Mouse (Mus musculus): ENCODE results near the gene Serinc5.
"Not testable (repeated sequence)": the region's sequence is repeated elsewhere in the genome, so short reads cannot be mapped to it uniquely, and the experiment has no call there.

The Serinc5 gene

DNA sequence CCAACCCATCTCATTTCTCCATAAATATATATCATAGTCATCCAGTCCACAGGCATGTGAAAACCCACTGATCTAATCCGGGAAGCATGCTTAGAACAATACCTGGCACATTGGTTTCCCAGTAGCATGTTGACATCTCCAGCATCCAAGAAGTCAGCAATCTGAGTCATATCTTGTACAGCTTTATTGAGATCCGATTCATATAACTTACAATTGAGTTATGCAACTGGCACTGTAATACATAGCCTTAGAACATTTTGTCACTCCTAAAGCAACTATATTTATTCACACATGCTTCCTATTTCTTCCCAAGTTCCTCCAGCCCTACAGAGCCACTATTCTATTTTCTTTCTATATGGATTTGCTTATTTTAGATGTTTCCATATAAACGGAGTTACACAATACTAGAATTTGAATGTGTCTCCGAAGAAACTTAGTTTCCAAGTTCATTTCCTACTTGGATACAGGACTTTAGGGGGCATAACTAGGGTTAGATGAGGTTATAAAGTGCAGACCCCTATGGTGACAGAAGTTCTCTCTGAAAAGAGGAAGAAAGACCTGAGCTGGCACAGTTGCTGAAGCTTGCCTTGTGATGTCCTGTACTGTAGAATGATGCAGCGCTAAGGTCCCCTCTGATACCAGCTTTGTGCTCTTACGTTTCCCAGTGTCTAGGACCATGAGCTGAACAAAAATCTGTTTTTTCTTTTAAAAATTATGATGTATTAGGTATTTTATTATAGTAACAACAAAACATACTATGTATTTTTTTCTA, 57.5 kb downstream of the Serinc5 start:
- no peak for DNase-seq

GRCm38 (mm10) chr13:92671727-92672126, 60.8 kb downstream of the Serinc5 start:
- no peak for DNase-seq

- no peak for DNase-seq
These were observed 63.8 kb downstream of the Serinc5 start for GRCm38 (mm10) chr13:92674676-92675075.

DNA sequence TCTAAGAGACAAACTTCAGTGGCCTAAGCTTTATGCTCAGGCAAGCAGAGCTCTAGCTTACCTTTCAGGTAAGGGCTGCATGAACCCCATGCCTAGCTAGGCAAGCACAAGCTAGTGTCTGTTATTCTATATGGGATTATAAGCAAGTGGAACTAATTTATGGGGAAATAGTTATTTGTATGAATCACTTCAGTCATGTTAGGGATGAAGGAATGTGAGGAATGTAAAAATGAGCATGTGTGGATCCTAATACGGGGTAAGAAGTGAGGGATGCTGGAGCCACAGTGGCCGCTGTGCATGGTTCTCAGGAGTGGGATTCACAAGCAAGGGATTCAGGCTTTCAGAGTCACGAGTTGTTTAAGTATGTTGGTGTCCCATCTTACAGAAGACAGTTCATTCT, 64.4 kb downstream of the Serinc5 start:
- DNase-seq: no peak

DNA sequence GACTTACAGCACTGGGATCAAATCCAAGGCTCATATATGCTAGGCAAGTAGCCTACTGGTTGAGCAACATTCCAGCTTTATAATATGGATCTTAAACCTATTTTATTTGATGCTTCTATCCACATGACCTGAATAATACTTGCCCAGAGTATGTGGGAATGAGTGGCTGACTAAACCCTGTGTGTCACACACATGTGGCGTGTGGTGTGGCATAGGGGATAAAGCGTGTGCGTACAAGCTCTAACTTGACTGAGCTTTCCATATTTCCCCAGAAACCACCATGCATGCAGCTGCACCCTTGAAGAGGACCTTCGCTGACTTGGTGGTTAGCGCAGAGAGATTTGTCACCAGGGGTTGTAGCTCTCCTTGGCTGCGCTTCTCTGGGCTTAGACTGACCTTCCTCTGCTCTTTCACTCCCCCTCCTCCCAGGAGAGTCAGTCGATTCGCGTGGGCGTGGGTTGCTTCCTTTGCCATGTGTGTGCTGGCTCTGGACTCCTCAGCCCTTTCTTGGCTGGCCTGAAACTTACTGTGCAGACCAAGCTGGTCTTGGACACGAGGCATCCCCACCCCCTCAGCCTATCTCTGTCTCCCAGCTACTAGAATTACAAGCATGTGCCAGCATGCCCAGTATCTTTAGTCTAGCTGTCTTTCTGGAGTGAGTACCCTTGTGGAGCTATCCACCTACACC, 65.2 kb downstream of the Serinc5 start:
- no peak for DNase-seq

DNA sequence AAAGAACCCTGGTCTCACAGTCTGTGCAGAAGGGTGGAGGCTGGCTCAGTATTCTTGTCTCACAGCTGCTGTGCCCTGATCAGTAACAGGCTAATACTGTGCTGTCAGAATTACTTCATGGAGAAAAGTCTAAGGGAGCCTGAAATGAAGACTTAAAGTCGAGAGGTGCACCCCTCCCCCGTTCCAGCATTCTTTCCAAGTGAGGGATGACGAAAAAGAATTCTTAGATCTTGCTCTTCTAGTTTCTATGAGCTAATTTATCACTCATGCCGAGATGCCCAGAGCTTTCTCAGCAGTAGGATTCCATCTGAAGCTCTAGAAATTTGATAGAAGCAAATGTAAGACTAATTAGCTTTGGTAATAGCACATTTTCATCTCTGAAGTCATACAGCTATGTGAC, 66.8 kb downstream of the Serinc5 start:
- DNase-seq: no peak

DNA sequence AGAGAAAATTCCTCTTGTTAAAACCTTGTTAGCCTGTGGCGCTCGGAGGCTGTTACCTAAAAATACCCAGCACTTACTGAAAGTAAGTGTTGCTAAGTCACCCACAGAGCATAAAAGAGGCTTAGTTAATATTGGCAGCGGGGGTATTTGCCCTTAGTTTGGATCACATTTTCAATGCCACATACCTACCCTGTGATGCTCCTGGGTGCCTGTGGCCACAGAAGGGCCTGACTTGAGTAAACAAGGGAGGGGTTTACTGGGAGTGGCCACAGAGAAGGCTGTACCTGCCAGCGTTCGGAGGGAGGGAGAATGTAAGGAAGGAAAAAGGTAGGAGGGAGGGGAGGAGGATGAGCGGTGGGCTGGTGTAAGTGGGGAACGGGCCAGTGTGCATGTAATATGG, 68.8 kb downstream of the Serinc5 start:
- DNase-seq: no peak

GRCm38 (mm10) chr13:92681541-92681940, 70.7 kb downstream of the Serinc5 start:
- DNase-seq: no peak

DNA sequence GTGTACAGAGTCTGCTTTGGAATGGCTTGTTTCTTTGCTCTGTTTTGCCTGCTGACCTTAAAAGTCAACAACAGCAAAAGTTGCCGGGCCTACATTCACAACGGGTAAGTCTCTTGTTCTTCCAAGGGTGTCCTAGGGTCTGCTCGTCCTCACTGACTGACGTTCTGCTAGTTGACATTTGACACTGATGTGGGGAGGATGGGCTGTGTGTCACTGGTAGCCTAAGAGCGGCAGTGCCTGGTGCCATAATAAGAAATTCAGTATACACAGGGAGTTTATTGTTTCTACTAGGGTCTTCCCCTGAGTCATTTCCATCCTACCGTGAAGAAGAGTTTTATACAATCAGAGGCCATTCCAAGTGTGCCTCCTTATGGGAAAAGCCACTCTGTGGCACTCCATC, 71.9 kb downstream of the Serinc5 start:
- no peak for DNase-seq

DNA sequence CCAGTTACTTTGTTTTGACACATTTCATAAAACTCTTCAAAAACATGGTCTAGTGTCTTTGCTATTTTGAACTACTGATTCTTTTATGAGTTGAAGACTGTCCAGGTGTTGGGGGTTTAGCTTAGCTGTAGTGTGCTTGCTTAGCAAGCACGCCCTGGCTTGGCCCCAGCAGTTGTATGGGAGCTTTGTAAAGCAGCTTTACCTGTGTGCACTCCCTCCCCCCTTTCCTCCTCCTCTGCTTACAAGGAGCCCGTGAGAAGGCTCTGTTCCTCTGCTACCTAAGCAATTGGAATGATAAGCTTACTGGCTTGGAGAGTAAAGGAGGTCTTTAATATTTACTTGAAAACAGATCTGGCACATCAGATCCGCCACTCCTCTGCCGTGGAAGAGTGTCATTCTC, 72.6 kb downstream of the Serinc5 start:
- DNase-seq: no peak

DNA sequence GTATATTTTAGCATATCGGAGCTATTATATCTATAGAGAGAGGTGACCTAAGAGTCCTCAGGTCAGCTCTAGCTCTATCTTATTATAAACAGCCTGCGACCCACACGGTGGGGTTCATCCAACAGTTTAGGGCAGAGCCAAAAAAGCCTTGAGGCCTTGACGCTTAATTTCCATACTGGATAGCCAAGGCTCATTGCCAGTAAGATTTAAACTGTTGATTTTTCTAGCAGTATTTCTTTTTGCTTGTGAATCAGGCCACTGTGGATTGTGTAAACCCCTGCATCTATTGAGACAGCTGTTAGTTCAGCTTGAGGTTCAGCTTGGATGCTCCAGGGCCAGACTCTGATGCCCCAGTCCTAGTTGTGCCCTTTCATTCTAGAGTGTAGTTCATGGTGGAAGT, 73.4 kb downstream of the Serinc5 start:
- no peak for DNase-seq

DNA sequence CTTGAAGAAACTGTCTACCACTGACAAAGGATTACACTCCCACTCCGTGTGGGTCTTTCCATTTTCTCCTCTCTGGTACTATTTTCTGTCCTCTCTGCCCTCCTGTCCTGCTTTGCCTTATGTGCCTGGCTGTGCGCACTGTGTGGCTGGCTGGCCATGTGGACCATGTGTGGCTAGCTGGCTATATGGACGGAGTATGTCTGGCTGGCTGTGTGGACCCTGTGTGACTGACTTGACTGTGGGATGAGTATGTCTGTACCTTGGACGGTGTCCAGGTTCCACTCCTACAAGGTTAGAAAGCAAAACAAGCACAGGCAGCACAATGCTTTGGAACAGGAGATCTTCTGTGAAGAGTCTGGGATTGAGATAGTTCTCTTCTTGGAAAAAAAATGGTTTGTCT, 74.4 kb downstream of the Serinc5 start:
- no peak for DNase-seq

DNA sequence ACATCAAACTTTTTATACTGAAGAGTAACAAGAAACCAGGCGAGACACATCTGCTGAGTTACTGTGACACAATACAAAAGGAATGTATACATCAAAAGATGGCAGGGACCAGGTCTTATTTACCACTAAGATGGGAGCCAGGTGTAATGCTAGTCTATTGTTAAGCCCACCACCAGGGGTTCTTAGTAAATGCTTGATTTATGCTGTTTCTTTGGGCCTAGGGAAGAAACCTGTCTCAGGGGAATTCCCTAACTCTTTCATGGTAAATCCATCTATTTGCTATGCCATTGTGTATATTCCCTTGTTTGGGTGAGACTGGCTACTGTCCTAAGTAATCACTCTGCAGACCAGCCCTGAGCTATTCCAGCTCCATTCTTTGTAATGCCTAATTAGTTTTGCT, 76.3 kb downstream of the Serinc5 start:
- DNase-seq: not testable (repeated sequence)

DNA sequence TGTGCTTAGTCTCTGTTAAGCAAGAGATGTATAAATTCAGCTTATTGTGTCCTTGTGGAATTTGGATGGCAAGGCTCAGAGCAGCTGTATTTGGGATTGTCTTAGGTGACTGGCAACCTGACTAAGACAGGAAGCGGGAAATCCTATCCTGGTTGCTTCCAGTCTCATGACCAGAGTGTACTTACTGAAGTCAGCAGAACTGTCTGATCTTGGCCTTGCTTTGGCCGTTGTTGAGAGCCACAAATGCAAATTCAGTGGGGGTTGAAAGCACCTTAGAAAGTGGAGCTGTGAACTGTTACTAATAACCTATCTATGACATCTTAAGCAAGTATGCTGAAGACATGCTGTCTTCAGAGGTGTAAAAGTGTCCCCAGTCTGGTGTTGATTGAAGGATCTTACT, 78.2 kb downstream of the Serinc5 start:
- no peak for DNase-seq

GRCm38 (mm10) chr13:92693866-92694550, 83.1 kb downstream of the Serinc5 start:
- DNase-seq: no peak

DNA sequence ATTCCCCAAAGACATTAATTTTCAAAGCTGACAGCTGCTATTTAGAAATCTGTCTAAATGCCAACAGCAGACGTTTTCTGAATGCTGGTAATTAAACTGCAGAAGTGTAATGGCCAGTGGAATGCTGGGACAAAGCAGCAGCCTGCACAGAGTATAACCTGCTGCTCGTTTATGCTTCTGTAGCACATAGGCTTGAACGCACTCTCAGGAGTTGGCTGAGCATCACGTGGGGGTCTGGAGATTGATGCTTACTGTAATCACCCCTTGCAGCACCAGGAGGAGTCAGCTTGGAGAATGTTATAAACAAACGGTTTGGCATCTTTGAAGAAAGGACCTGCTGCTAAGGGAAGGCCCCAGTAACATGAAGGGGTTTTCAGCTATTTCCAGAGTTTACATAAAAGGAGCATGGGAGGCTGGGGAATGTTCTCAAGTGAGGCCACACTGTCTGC, 85.6 kb downstream of the Serinc5 start:
- DNase-seq: no peak

DNA sequence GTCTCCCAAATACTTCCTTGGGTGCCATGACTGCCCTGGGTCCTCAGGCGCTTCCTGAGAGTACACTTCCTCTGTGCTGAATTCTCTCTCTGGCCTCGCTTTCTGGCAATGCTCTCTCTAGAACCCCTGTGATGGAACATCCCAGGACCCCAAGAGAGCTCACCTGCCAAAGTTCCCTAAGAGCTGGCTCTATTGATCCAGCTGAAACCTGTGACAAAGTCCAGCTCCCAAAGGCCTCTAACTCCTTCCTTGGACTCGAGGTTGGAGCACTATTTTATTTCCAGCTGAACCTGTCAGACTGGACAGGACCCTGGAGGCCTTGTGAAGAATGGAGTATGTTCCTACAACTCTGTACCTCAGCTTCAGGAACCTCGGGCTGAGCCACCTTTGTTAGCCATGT, 86.2 kb downstream of the Serinc5 start:
- no peak for DNase-seq

GRCm38 (mm10) chr13:92698781-92699180, 87.9 kb downstream of the Serinc5 start:
- DNase-seq: no peak

- no peak for DNase-seq
These were observed 88.5 kb downstream of the Serinc5 start for GRCm38 (mm10) chr13:92699395-92699794.

DNA sequence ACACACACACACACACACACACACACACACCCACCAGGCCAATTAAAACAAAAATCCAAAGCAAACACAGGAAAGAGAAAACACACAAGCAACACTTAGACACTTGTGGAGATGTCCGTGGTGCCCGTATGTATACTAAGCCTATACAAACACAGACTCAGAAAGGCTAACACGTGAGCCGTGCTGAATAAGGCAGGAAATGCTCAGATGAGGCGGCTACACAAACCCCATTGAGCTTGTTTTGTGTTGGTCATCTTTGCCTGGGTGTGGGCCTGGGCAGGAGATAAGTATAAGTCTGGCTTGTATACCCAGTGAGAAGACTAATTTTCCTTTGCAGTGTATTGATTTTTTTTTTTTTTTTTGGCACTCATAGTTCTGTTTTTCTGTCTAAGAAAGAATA, 91.1 kb downstream of the Serinc5 start:
- no peak for DNase-seq

GRCm38 (mm10) chr13:92703241-92704027, 92.5 kb downstream of the Serinc5 start:
- no peak for DNase-seq

DNA sequence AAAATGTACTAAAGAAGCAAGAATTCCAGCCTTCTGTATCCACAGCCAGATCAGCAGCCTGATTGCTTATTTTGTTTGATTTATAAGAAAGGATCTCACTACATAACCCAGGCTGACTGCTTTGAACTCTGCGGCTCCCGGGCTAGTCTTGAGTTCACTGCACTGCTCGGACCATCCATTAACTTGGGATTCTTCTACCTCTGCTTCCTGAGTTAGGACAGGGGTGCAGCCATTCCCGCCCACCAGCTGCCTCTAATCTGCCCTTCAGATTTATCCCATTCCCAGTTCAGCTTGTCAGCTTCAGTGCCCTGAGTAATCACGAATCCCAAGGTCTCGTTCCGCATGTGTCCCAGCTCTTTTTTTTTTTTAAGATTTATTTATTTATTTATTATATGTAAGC, 93.3 kb downstream of the Serinc5 start:
- no peak for DNase-seq

- DNase-seq: no peak
These were observed 94.2 kb downstream of the Serinc5 start for GRCm38 (mm10) chr13:92705016-92705535.
